Mouse (Mus musculus) ES-Bruce4 (cell line): ENCODE measurements around the gene Ppp1r37.

Experiments
- CTCF ChIP-seq: IDR thresholded peaks from one replicate; pipeline ENCODE4 v1.8.1; 2011; ENCODE audit warnings: low read depth, low read length
- POLR2A ChIP-seq: IDR thresholded peaks from one replicate; pipeline ENCODE4 v1.8.1; 2011; ENCODE audit warnings: low read length; ENCODE audit not compliant: insufficient read depth

DNA sequence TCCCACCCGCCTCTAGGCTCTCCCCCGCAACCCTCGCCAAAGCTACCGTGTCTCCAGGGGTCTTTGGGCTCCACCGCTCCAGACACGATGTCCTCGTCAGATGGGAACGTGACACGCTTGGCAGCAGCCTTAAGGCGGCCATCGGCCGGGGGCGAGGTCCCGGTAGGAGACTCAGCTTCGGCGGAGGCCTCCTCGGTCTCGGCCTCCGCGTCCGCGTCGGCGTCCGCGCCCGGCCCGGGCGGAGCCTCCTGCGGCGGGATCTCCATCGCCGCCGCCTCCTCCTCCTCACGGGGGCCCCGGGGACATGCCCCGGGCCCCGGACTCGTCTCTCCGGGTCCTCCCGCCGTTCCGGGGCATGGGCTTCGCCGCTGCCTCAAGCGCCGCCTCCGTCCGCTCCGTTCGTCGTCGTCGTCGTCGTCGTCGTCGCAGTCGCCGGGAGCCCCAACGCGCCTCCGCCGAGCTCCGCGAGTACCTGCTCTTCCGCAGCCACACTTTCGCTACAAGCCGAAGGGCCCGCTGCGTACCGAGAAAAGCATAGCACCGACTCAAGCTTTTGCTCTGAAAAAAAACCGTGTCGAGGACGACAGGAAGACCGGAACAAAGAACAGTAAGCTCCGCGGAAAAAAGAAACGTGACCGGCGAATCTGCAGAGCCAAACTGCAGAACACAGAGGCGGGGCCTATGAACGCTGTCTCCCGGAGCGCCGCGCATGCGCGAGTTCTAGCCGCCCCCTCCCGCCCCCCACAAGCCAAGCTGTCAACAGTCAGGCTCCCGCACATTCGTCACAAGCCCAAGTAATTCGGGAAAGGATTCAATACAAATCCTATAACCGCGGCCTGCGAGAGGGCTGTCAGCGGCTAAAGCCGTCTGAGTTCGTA lies 872 bp downstream of the Ppp1r37 start:
- TF ChIP-seq CTCF (no peak), POLR2A (no peak)
